Mouse (Mus musculus): ENCODE data around the gene Gm9780.
"Not testable (repeated sequence)": the region's sequence is repeated elsewhere in the genome, so short reads cannot be mapped to it uniquely, and the experiment has no call there.

GRCm38 (mm10) chr14:26007462-26007861, 35.0 kb downstream of the Gm9780 start:
- not testable (repeated sequence) for TF ChIP-seq CTCF, EP300 (IDR thresholded peaks at IDR 0.05)
